ENCODE assay signal across 26 mouse cellular contexts in genomic region chr5:35412833-35413232, GRCm38 (mm10). TPM values are rescaled to one million over a fixed set of nuclear protein-coding genes. Genes with fewer than 3 reads are reported as not detected.
DNase-seq lines count a peak whose midpoint lies in the region; ATAC-seq and TF ChIP-seq lines count a peak whose summit lies in the region.
"Had no signal": no experiment of that assay in that cellular context is flagged by ENCODE, and none has a peak within 500 bp of the region (broad histone marks: within the 10 kb centered on the region; RNA-seq: fewer than 3 reads in every experiment).

No protein-coding gene starts in this region.

- 17% methylated on average over 12 of the region's 12 CpGs for WGBS in lung, adult 2 months
- WGBS in embryonic facial prominence, embryonic 10.5 days: 15% methylated on average over 12 of the region's 12 CpGs
- 3% methylated on average over 12 of the region's 12 CpGs for WGBS in embryonic facial prominence, embryonic 15.5 days

- ATAC-seq in embryonic facial prominence, embryonic 15.5 days (ENCODE audit: insufficient number of reproducible peaks, low FRiP score, low TSS enrichment, low read depth): 0 out of 2 replicates have a peak, but pooled peaks have one; percentile 37
- ATAC-seq: forebrain, embryonic 16.5 days; hindbrain, postnatal 0 days had no signal

- 0 out of 2 replicates have a peak overlapping the region, but pooled peaks have one; percentile 24 for H3K27ac ChIP-seq in embryonic facial prominence, embryonic 10.5 days (replicated peaks)
- no peak overlapping the region for H3K27ac ChIP-seq in embryonic facial prominence, embryonic 15.5 days (replicated peaks)
- H3K27ac ChIP-seq: hindbrain, embryonic 13.5 days; hindbrain, postnatal 0 days had no signal

- DNase-seq in kidney, postnatal 10 days: peak; percentile 47
- DNase-seq in kidney, adult 8-10 months: no peak
- DNase-seq in lung, postnatal 10 days: peak; percentile 22
- DNase-seq in lung, adult 2 months: no peak
- DNase-seq in embryonic facial prominence, embryonic 10.5 days (ENCODE audit: low spot score): no peak
- no peak for DNase-seq in spleen, adult 18-20 months
- no peak for DNase-seq in gastrocnemius, postnatal 14 days
- DNase-seq: adrenal gland, postnatal 10 days; cerebellum, adult 11 months; cerebellum, adult 8-10 months; cerebellum, postnatal 14 days; embryo, embryonic 11 days; gastrocnemius, postnatal 10 days had no signal

- intact Hi-C loops in gastrocnemius, postnatal 14 days (cut with DNase I; ENCODE audit: low total_unique reads): no loop called here

- peak overlapping the region; percentile 20; the same call in 1 of the 2 replicates for H3K4me2 ChIP-seq in embryonic facial prominence, embryonic 15.5 days (replicated peaks)
- H3K4me2 ChIP-seq: heart, embryonic 12.5 days; hindbrain, embryonic 13.5 days had no signal

- no peak for TF ChIP-seq CTCF in lung, adult 2 months (IDR thresholded peaks at IDR 0.05; ENCODE audit: insufficient read depth, low read length)

- H3K9ac ChIP-seq in embryonic facial prominence, embryonic 15.5 days: no peak overlapping the region
- H3K9ac ChIP-seq: heart, embryonic 12.5 days; hindbrain, embryonic 13.5 days had no signal

- no peaks in the 10 kb centered on the region for H3K9me3 ChIP-seq in embryonic facial prominence, embryonic 10.5 days
- no peaks in the 10 kb centered on the region for H3K9me3 ChIP-seq in embryonic facial prominence, embryonic 15.5 days (replicated peaks)
- H3K9me3 ChIP-seq: heart, embryonic 12.5 days; hindbrain, embryonic 13.5 days had no signal

- no peak for TF ChIP-seq POLR2A in lung, adult 2 months (IDR thresholded peaks at IDR 0.05; ENCODE audit: borderline replicate concordance, extremely low read depth, low read depth, low read length)

- H3K4me3 ChIP-seq in lung, adult 2 months (replicated peaks; ENCODE audit: extremely low read depth, low read depth, low read length): no peak overlapping the region
- peak overlapping the region; percentile 28; the same call in 1 of the 2 replicates for H3K4me3 ChIP-seq in embryonic facial prominence, embryonic 10.5 days
- H3K4me3 ChIP-seq in embryonic facial prominence, embryonic 15.5 days (replicated peaks): no peak overlapping the region
- H3K4me3 ChIP-seq: heart, embryonic 12.5 days; hindbrain, embryonic 13.5 days had no signal

- H3K27me3 ChIP-seq in embryonic facial prominence, embryonic 10.5 days (replicated peaks; ENCODE audit: low read depth, poor library complexity, severe bottlenecking): peaks cover 99% of the 10 kb centered on the region
- H3K27me3 ChIP-seq in embryonic facial prominence, embryonic 15.5 days: peaks cover 45% of the 10 kb centered on the region

- H3K36me3 ChIP-seq in embryonic facial prominence, embryonic 10.5 days (replicated peaks): no peaks in the 10 kb centered on the region
- H3K36me3 ChIP-seq in embryonic facial prominence, embryonic 15.5 days: no peaks in the 10 kb centered on the region
- H3K36me3 ChIP-seq: heart, embryonic 12.5 days; hindbrain, embryonic 13.5 days had no signal

- H3K4me1 ChIP-seq in lung, adult 2 months (ENCODE audit: control insufficient read depth, insufficient read depth, low read length): no peaks in the 10 kb centered on the region
- peaks cover 36% of the 10 kb centered on the region for H3K4me1 ChIP-seq in embryonic facial prominence, embryonic 10.5 days
- H3K4me1 ChIP-seq in embryonic facial prominence, embryonic 15.5 days: peaks cover 17% of the 10 kb centered on the region
- H3K4me1 ChIP-seq: heart, embryonic 12.5 days; hindbrain, embryonic 13.5 days had no signal

RNA-seq across cellular contexts. Expression of gene Hmx1, which starts 23.9 kb away (rescaled TPM):
- not detected in 2 replicates for polyA plus RNA-seq in lung, adult 2 months (2012; rRNA removed)
- 3.4 and 5.5 TPM in 2 replicates for polyA plus RNA-seq in embryonic facial prominence, embryonic 10.5 days (2016; fragmentation: Nextera tagmentation; extraction: Ambion mirVana)
- 1.2 and 1.7 TPM in 2 replicates for polyA plus RNA-seq in embryonic facial prominence, embryonic 15.5 days (2015; fragmentation: Nextera tagmentation; extraction: Ambion mirVana)
- total RNA-seq in gastrocnemius, postnatal 14 days (2021): not detected
- total RNA-seq: CH12.LX; common myeloid progenitor, adult 5-6 weeks; gastrocnemius, postnatal 10 days; heart, adult 8-10 months; hematopoietic stem cell, adult 5-6 weeks; hindbrain, postnatal 0 days had no signal
- polyA plus RNA-seq: forebrain, embryonic 16.5 days; frontal cortex, adult 2 months; gonadal fat pad, adult 2 months; heart, embryonic 12.5 days; heart, postnatal 0 days; hindbrain, postnatal 0 days; intestine, embryonic 14.5 days had no signal

Comparison
In these comparisons a context has a peak if more than half of its experiments do, and no peak if none do; other contexts are left out.
1. DNase-seq: peak in kidney, postnatal 10 days (single experiment) and lung, postnatal 10 days (single experiment); none in kidney, adult 8-10 months (0 of 2), lung, adult 2 months (single experiment), embryonic facial prominence, embryonic 10.5 days (single experiment), spleen, adult 18-20 months (0 of 2) and gastrocnemius, postnatal 14 days (single experiment).